Mouse (Mus musculus): Measurements from ENCODE around the gene Bscl2.

The Bscl2 gene

DNA sequence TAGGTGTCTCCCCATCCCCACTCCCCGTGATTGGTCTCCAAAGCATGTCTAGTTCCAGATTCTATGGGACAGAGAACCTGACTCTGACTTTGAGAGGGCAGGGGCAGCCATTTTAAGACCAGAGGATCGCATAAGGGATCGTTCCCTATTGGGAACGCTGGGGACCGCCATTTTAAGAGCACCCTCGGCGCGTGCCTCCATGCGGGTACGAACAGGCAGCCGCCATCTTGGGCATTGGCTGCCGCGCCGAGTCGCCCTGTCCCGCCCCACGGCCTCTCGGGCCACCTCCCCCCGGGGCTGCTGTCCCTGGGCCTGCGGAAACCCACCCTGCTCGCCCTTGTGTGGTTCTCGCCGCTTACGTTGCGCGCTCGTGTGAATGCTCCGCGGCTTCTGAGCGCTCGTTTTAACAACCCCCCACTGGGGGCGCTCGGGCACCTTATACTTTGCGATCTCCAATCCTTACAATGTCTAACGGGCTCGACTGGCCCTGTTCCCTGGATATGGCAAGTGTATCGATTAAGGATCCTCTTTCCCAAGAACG lies at the start of gene Bscl2:
Gene Bscl2, plus strand, starts transcription at position 217 of the 541 bp plus-strand sequence.
- DNase-seq (ENCODE audit: low spot score in 2 of 2), result peak; percentile 79 to 84

DNA sequence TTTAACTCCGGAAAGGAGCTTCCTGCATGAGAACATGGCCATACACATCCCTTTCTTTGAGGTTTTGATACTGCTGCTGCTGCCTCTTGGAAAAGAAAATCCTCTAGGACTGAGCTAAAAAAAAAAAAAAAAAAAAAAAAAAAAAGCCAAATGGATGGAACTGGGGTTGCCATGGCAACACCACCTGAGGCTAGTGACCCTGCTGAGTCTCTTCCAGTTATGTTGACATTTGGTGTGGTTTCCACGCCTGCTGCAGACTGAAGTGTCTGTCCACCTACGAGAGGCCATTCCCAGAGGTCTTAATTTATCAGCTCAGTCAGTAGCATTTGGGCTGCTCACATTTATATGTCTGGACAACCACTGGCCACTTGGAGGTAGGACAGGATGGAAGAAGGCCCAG lies 48.7 kb upstream of the Bscl2 start:
- DNase-seq (ENCODE audit: low spot score in 2 of 2), result no peak

DNA sequence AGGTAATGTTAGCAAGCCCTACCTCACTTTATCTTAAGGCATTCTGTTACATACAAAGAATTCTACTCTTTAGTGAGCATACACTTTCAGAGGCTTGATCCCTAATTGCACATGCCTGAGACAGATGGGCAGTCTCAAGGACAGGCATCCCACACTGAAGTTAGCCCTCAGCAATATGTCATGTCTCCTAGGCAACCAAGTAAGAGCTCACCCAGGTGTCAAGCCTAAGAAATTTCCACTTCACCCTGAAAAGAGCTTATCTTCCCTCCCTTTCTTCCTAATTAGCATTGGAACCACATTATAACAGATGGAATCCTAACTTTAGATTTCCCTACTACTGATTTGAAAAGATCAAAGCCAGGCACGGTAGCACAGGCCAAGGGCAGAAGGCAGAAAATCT lies 48.1 kb upstream of the Bscl2 start:
- no peak for DNase-seq (ENCODE audit: low spot score in 2 of 2)

DNA sequence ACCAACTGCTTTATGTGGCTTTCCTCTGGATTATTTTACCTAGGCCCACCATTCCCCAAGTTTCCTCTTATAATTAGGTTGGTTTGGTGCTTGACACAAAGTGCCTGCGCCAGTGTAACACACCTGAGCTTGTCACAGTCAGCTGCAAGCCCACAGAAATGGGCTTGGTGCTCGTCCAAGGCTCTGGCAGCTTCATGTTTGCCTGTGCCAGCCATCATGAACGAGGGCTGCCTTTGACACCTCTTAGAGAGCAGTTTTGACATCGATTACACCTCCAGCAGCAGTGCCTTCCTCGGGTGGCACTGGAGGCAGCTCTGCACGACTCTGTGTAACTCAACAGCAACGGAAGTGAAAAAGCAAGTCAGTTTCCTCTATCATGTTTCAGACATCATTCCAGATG lies 47.1 kb upstream of the Bscl2 start:
- no peak for DNase-seq (ENCODE audit: low spot score in 2 of 2)

DNA sequence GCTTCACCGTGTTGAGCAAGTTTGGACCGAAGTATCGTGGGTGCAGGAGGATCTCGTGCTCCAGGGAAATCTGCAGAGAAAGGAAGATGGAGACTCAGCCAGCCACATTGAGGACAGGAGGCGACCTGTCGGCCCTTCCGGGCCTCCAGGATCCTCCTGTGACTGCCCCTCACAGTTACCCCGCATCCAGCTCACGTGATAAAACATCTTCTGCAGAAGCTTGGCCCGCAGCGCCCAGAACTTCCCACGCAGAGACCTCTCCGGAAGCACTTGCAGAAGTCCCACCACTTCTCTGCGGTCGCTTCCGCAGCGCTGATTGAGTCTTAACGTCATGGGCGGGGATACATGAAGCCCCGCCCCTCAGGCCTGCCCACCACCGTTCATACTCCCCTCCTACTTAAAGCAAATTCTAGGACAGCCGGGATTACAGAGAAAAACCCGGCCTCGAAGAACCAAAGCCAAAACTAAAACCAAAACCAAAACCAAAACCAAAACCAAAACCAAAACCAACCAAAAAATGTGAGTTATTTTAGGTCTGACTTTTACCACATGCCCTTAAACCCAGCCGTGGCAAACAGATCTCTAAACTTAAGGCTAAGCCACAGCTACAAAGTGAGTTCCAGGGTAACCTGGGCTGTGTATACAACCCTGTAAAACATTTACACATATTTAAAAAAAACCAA lies 38.9 kb upstream of the Bscl2 start, which contains the start of gene Polr2g:
Gene Polr2g, minus strand, starts transcription at position 314 of the 683 bp plus-strand sequence.
- DNase-seq (ENCODE audit: low spot score in 2 of 2), result peak; percentile 60 to 85

DNA sequence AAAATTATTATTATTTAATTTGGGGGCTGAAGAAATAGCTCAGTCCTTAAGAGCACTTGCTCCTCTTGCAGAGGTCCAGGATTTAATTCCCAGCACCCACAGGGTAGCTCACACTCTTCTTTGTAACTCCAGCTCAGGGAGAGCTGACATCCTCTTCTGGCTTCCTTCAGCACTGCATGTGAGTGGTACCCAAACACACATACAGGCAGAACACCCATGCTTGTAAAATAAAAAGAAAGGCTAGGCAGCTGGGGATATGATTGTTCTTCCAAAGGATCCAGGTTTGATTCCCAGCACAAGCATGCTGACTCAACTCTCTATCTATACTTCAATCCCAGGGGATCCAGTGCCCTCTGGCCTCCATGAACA lies 38.3 kb upstream of the Bscl2 start:
- DNase-seq (ENCODE audit: low spot score in 2 of 2), result no peak

DNA sequence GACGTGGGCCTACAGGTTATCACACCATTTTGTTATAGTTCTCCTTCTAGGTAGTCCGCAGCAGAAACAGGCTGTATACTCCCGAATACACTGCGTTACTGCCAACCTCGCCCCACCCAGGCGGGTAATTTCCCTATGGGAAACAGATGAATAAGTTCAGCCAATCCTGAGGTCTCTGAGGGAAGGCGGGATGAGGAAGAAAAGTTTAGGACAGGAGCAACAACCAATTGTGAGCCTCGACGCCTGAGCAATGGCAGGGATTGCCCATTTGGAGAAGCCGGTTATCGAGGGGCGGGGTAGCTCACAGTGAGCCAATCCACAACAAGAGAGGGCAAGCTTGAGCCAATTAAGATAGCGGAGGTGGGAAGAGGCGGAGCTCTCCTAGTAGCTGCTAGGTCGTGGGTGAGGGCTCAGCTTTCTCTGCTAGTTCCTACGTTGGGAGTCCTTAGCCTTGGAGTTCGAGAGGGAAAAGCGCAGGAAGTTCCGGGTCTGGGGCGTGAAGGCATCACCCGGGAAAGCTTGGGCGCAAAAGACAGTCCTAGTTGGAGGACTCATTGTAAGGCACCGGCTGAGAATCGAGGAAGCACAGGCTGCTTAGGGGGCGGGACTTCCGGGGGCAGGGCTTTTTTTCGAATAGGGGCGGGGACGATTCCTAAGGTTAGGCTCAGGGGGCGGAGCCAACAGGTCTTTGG lies 35.0 kb upstream of the Bscl2 start, which contains the start of gene Zbtb3:
Gene Zbtb3, plus strand, starts transcription at position 426 of the 692 bp plus-strand sequence.
- peak; percentile 73 to 88 for DNase-seq (ENCODE audit: low spot score in 2 of 2)

DNA sequence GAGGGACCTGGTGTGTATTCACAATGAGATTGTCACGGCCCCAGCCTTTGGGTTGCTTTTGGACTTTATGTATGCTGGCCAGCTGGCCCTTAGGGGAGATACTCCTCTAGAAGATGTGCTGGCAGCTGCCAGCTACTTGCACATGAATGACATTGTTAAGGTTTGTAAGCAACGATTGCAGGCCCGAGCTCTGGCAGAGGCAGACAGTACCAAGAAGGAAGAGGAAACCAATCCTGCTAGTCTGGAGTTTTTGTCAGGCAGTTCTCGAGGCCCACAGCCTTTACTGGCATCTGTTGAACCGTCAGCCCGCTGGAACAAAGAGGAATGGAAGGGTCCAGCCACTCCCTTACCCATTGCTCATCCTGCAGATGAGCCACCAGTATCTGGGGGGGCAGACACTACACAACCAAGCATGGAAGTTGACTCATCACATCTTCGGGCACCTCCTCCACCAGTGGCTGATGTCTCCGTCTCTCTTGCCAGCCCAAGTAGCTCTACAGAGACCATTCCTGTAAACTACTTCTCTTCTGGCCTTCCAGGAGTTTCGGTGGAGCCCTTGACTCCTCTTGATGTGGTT lies 34.0 kb upstream of the Bscl2 start:
- DNase-seq (ENCODE audit: low spot score in 2 of 2), result no peak

DNA sequence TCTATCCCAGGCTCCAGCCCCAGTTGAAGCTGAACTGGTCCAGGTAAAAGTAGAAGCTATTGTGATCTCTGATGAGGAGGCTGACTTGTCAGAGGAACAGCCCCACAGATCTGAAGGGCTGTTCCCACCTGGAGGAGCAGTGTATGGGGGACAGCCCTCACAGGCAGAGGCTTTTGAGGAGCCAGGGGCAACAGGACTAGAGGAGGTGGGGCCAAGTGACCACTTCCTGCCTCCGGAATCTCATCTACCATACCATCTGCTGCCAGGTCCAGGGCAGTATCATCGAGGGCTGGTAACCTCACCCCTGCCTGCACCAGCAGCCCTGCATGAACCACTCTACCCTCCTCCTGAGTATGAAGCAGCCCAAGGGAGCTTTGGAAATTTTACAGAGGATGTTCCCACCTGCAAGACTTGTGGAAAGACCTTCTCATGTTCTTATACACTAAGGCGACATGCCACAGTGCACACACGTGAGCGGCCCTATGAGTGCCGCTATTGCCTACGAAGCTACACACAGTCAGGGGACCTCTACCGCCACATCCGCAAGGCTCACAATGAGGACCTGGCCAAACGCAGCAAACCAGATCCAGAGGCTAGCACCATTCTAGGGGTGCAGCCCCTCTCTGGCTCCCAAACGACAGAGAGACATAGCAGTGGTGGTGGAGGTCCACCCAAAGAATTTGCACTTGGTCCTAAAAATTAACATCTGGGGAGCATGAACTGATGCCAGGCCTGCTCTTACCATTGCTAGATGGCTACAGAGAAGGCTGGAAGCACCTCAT lies 33.2 kb upstream of the Bscl2 start:
- no peak for DNase-seq (ENCODE audit: low spot score in 2 of 2)

DNA sequence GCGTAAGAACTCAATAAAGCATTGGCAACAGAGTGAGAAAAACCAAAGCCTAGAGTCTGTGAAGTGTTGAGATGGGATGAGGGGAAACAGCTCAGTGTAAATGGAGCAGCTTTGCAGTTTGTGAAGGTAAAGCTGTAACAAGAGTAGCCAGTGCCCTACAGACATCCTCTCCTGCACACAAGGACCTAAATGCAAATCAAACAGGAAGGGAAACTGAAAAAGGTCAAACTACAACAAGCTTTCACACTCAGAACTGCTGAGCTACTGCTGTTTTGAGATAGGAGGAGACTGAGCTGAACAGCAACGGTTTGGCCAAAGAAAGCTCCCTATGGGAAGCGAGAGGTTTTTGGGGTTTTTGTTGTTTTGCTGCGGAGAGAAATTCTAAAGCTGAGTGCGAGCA lies 30.5 kb upstream of the Bscl2 start:
- no peak for DNase-seq (ENCODE audit: low spot score in 2 of 2)

DNA sequence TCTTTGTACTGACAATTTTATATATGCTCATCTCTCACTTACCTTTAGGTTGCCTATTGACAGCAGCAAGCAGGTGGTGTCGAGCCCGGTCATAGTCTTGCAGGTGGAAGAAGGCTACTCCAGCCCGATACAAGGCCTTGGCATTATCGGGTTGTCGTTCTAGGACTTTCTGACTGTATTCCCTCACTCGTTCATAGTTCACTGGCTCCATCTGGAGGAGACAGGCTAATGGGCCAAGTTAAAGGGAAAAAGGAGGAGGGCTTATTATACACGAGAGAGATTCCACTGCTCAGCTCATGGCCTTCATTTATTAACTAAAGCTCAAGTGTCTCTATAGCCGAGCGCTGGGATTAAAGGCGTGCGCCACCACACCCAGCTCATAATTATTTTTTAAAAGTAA lies 21.5 kb upstream of the Bscl2 start:
- no peak for DNase-seq (ENCODE audit: low spot score in 2 of 2)

DNA sequence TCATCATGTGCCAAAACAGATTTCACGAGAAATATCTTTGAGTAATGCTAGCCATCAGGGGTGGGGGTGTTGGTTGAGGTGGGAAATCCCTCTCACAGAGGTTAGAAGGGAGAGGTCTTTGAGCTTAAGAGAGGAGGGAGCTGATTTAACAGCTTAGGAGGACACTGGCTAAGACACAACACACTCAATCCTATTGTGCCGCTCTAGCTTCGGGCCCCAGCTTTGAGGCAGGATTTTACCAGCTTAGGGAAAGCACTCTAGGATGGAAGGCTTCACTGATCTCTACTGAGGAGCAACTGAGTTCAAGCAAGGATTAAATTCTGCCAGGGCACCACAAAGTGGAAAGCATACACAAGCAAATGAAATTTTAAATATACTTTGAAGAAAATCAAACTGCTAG lies 20.3 kb upstream of the Bscl2 start:
- DNase-seq (ENCODE audit: low spot score in 2 of 2), result no peak

DNA sequence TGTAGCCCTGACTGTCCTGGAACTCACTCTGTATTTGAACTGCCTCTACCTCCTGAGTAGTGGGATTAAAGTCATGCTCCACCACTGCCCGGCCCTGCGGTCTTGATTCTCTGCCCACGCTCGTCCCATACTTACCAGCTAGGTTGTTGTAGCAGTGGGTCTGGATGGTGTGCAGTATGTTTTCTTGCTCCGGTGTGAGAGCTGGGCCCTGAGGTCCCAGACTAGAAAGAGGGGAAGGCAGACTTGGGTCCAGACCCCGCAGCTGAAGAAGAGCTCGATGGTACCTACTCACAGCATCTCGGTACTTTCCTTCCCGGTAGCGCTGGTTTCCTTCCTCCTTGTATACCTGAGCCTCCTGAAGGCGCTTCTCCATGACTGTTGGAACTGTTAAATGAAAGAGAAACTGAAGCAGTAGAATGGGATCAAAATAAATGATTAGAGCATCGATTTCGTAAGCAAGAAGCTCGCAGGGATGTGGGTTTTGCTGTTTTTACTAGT lies 18.9 kb upstream of the Bscl2 start:
- no peak for DNase-seq (ENCODE audit: low spot score in 2 of 2)

DNA sequence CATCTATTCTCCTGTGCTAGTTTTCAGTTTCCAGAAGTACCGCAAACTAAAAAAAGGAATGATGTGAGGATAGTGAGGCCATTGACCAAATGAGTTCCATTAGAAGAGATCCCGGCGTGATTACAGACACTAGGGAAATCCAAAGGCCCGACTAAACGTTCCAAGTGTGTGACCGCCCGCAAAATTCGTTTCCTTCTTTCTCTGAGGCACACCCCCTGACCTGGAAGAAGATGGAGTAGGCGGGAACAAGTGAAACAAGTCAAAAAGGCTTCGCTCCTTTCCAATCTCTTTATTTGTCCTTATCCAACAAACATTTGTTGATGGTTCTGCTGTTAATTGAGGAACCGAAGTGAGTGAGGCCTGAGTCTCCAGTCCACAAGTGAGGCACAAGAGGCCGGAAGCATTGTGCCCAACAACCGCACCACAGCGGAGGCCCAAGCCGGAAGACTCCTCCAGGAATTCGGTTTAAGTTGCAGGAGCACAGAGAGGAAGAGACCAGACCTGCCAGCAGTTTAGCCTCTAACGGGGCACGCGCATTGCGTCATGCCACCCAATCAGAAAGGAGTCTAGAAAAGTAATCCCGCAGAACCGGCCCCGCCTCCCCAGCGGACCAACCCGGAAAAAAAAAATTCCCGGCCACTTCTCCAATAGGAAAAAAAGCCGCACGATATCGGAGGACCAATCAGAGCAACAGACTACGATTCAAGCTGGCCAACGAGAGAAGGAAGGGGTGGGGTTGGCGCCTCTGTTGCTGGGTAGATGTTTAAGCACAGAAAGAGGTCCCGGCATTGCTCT lies 18.3 kb upstream of the Bscl2 start, which contains the start of gene Ttc9c:
Gene Ttc9c, minus strand, starts transcription at position 533 of the 795 bp plus-strand sequence.
- peak; percentile 82 to 91 for DNase-seq (ENCODE audit: low spot score in 2 of 2)

DNA sequence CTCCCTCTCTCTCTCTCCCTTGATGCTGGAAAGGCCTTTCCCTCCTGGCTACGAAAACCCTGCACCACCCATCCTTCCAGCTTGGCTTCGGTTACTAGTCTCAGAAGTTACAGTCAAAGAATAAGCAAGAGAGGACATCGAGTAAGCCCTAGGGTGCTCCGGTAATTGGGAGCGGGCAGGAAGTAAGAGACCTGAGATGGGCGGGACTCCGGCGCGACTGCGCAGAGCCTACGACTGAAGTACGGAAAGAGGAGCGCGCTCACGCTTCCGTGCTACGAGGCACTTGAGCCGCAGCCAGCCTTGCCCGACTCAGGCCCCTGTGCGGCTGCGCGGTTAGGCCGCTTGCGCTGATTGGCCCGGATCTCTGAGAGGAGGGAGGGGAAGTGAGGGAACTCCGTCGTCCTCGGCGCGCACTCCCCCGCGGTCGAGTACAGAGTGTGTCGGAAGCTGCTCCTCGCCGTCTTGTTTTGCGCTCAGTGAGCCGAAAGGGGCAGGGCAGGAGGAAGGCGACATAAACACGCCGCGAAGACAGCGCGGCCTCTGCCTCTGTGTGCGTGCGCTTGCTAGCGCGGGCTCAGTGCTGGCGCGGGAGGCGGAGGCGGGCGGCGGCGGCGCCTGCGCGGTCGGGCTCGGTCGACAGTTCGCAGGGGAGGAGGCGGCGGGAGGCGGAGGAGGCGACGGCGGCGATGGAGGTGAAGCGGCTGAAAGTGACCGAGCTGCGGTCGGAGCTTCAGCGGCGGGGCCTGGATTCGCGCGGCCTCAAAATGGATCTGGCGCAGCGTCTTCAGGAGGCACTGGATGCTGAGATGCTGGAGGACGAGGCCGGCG lies 17.5 kb upstream of the Bscl2 start, which contains the start of gene Hnrnpul2:
Gene Hnrnpul2, plus strand, starts transcription at position 415 of the 828 bp plus-strand sequence.
- DNase-seq (ENCODE audit: low spot score in 2 of 2), result peak; percentile 94 to 96

DNA sequence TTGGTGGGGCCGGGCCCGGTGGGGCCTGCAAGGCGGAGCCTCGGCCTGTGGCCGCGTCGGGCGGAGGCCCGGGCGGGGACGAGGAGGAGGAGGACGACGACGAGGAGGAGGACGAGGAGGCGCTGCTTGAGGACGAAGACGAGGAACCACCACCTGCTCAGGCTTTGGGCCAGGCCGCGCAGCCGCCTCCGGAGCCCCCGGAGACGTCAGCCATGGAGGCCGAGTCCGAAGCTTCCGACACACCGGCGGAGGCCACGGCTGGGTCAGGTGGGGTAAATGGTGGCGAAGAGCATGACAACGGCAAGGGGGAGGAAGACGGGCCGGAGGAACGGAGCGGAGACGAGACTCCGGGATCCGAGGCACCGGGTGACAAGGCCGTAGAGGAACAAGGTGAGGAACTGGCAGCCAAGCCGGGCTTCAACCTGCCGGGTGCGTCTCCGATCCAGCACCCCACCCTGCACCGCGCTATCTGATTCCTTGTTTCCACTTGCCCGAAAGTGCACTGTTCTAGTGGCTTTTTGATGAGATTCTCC lies 16.8 kb upstream of the Bscl2 start:
- DNase-seq (ENCODE audit: low spot score in 2 of 2), result no peak

DNA sequence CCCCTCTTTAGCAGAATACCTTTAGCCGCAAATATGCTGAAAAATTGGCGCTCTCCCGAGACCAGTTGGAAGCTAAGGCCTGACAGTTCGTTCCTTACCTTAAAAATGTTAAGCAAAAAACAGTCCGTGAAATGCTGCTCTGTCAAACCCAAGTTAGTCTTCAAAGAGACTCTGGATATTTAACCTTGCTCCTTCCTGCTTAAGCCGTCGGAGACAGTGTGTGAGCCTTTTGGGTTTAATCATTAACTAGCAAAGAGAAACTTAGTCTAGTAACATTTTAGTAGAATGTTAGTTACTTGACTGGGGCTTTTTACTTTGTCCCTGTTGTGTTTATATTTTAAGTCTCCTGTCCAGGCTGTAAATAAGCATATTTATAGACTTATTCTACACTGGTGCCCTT lies 16.1 kb upstream of the Bscl2 start:
- DNase-seq (ENCODE audit: low spot score in 2 of 2), result no peak

DNA sequence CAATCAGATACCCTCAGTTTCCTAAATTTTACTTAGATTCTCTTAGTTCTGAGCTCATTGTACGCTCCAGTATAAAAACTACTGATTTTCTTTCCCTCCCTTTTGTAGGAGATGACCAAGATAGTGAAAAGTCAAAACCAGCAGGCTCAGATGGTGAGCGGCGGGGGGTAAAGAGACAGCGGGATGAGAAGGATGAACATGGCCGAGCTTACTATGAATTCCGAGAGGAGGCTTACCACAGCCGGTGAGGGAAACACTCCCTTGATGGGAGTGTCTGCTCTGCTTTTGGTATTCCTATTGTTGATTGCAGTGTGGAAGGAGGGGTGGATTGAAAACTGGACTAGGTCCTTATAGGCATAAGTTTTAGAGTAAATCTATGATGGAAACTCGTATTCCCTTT lies 14.6 kb upstream of the Bscl2 start:
- DNase-seq (ENCODE audit: low spot score in 2 of 2), result no peak

DNA sequence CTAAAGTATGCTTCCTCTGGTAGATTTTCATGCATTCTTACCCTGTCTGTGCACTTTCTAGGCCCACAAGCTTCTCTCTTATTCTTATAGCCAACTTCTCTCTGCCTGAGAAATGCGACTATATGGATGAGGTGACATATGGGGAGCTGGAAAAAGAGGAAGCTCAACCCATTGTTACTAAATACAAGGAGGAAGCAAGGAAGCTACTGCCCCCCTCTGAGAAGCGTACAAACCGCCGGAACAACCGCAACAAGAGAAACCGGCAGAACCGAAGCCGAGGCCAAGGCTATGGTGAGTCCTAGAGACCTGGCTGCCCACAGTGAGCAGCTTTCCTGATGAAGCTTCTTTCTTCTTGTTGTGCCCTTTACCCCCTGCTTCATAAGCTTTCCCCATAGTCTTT lies 7.6 kb upstream of the Bscl2 start, which contains the start of gene AC129217.1:
Gene AC129217.1, plus strand, starts transcription at position 114 of the 400 bp plus-strand sequence.
- DNase-seq (ENCODE audit: low spot score in 2 of 2), result no peak

All from cerebellum, postnatal 4 days (tissue).